Mouse (Mus musculus): ENCODE measurements at regions not wholly inside any gene's neighbourhood (a gene's known extent, or its start where the extent isn't known, plus 50 kb on each side); places are given as distances from the start of the nearest gene placed in this dataset.

DNA sequence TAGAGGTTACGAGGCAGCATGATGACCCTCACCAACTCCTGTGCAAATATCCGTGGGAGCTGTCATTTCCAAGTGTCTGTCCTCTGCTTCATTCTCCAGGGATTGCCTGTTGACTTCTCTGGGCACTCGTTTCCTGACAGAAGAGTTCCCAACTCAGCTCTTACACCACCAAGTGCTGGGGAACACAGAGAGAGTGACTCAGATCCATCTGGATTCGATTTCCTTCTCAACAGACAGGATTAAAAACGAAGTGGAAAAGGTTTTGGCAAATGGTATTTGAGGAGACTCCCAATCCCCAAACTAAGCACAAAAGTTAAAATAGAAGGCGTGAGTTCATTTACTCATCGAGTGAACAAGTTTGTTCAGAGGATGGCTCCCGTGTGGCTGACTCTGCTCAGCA is 266.7 kb upstream of the A1bg start:
- TF ChIP-seq POLR2A (IDR thresholded peaks at IDR 0.05; ENCODE audit: insufficient read length, low read depth) (no peak), MAX (IDR thresholded peaks at IDR 0.05; ENCODE audit: low read depth) (no peak), USF1 (IDR thresholded peaks at IDR 0.05; ENCODE audit: low read depth) (no peak), MYOD1 (IDR thresholded peaks at IDR 0.05; ENCODE audit: control insufficient read depth in 1 of 3, insufficient read length in 2 of 3, low read depth in 2 of 3) (no peak)

Data from myocyte (in vitro differentiated cells).